Mouse (Mus musculus) spleen, adult 2 months (tissue): Measurements from ENCODE around the gene Iqcf4.

Source experiments
- CTCF ChIP-seq: fragments of 200-500 bp; IDR thresholded peaks from 2 replicates; pipeline ENCODE4 v1.5.1; 2011; ENCODE audit warnings: mild to moderate bottlenecking, inconsistent platforms; ENCODE audit not compliant: insufficient read depth, insufficient read length, insufficient replicate concordance; ENCODE audit errors: extremely low read depth
- POLR2A ChIP-seq: fragments of 200-500 bp; IDR thresholded peaks from 2 replicates; pipeline ENCODE4 v1.6.1; 2011; ENCODE audit warnings: low read depth, low read length, inconsistent platforms

DNA sequence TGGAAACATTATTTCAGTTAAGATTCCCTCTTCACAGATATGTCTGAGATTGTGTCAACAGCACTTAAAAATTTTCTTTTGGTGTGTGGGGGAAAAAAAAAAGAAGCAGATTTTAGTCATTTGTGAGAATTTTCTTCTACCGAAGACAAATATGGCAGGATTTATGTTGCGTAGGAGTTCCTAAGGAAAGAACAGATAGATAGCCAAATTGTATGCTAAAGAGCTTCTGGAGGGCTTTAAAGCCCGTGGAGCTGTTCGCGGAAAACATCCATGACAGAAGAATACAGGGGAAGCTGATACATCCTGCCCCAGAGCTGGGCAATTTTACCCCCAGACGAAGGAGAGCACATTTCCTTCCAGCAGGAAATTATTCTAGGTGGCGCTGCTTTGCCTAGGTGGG lies 9.2 kb upstream of the Iqcf4 start:
- TF ChIP-seq POLR2A: no peak
- TF ChIP-seq CTCF: no peak
